Mouse (Mus musculus) intestine, embryonic 15.5 days (tissue): ENCODE measurements at regions not wholly inside any gene's neighbourhood (a gene's known extent, or its start where the extent isn't known, plus 50 kb on each side); places are given as distances from the start of the nearest gene placed in this dataset.

Experiments
- ATAC-seq: fragments of 200-750 bp; cut with Nextera tagmentation; 2 replicates; pipeline ENCODE4 v1.8.0; 2017; ENCODE audit warnings: moderate TSS enrichment, moderate library complexity
- H3K27ac ChIP-seq: fragments of 300-500 bp; sonication (generic); 2 replicates; pipeline ENCODE4 v1.5.1; 2015; ENCODE audit warnings: mild to moderate bottlenecking, inconsistent platforms
- H3K27me3 ChIP-seq: fragments of 300-500 bp; sonication (generic); replicated peaks from 2 replicates; pipeline ENCODE4 v1.6.1; 2015; ENCODE audit warnings: inconsistent platforms
- H3K36me3 ChIP-seq: fragments of 300-500 bp; sonication (generic); 2 replicates; pipeline ENCODE4 v1.6.1; 2015; ENCODE audit warnings: inconsistent platforms
- H3K4me1 ChIP-seq: fragments of 300-500 bp; sonication (generic); replicated peaks from 2 replicates; pipeline ENCODE4 v1.6.1; 2015; ENCODE audit warnings: inconsistent platforms
- H3K4me2 ChIP-seq: fragments of 300-500 bp; sonication (generic); replicated peaks from 2 replicates; pipeline ENCODE4 v1.6.1; 2015; ENCODE audit warnings: mild to moderate bottlenecking, inconsistent platforms
- H3K4me3 ChIP-seq: fragments of 300-500 bp; sonication (generic); replicated peaks from 2 replicates; pipeline ENCODE4 v1.5.1; 2015; ENCODE audit warnings: inconsistent platforms
- H3K9ac ChIP-seq: fragments of 300-500 bp; sonication (generic); 2 replicates; pipeline ENCODE4 v1.6.1; 2015; ENCODE audit warnings: inconsistent platforms
- H3K9me3 ChIP-seq: fragments of 300-500 bp; sonication (generic); 2 replicates; pipeline ENCODE4 v1.6.1; 2016; ENCODE audit warnings: inconsistent platforms
- WGBS: fragments of 180-500 bp; shearing (Covaris S2); methylation state at CpG from one replicate; pipeline ENCODE4 v1.1.7; 2015; 5-methylcytosine and 5-hydroxymethylcytosine counted together

- WGBS, result 86% methylated on average over 5 of the region's 5 CpGs
- ATAC-seq, result no peak
- Histone ChIP-seq H3K4me3 (no peak overlapping the region), H3K4me2 (no peak overlapping the region), H3K9me3 (no peaks in the 10 kb centered on the region), H3K27ac (no peak overlapping the region), H3K36me3 (no peaks in the 10 kb centered on the region), H3K4me1 (no peaks in the 10 kb centered on the region), H3K9ac (no peak overlapping the region), H3K27me3 (no peaks in the 10 kb centered on the region)
These were observed 277.2 kb downstream of the 4933412E24Rik start for GRCm38 (mm10) chr15:59739197-59739596.

GRCm38 (mm10) chr15:59737247-59737646 is 279.2 kb downstream of the 4933412E24Rik start:
- 78% methylated on average over 4 of the region's 4 CpGs for WGBS
- H3K4me2 ChIP-seq, result no peak overlapping the region
- no peaks in the 10 kb centered on the region for H3K9me3 ChIP-seq
- no peak for ATAC-seq
- no peaks in the 10 kb centered on the region for H3K4me1 ChIP-seq
- no peak overlapping the region for H3K27ac ChIP-seq
- no peak overlapping the region for H3K9ac ChIP-seq
- H3K27me3 ChIP-seq, result no peaks in the 10 kb centered on the region
- H3K36me3 ChIP-seq, result no peaks in the 10 kb centered on the region
- H3K4me3 ChIP-seq, result no peak overlapping the region

DNA sequence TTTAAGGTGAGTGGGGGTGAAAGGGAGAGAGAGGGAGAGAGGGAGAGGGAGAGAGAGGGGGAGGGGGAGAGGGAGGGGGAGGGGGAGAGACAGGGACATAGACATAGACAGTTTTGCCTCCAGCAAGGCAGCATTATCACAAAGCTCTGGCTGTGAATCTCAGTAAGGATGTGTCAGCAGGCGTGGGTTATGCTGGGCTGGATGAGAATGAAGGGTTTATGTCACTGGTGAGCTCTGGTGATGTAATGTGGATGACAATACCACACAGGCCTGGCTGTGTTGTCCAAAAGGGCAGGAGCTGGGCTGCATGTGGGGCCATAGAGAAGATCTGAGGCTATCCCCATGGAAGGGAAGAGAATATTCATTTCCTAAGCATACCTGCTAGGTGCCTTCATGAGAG is 282.0 kb downstream of the 4933412E24Rik start:
- Histone ChIP-seq H3K4me1 (no peaks in the 10 kb centered on the region), H3K36me3 (no peaks in the 10 kb centered on the region), H3K27ac (no peak overlapping the region), H3K4me2 (no peak overlapping the region), H3K9ac (no peak overlapping the region), H3K9me3 (no peaks in the 10 kb centered on the region), H3K4me3 (no peak overlapping the region), H3K27me3 (no peaks in the 10 kb centered on the region)
- 67% methylated on average over 1 of the region's 1 CpGs for WGBS
- ATAC-seq, result no peak

DNA sequence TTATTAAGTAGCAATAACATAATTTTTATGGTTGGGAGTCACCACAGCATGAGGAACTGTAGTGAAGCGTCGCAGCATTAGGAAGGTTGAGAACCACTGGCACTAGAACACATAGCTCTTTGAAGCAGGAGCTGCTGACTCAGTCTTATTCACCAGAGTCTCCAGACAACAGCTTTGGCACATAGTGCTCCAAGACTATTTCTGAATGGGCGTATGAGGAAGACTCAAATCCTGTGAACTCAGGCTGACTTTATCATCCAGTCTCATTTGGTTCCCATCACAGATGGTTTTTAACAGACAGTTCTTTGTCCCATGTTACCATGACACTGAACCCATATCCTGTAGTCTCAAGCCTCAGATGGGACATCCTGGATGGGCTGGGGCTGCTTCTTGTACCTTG is 282.5 kb downstream of the 4933412E24Rik start:
- no peaks in the 10 kb centered on the region for H3K9me3 ChIP-seq
- no peak overlapping the region for H3K4me2 ChIP-seq

DNA sequence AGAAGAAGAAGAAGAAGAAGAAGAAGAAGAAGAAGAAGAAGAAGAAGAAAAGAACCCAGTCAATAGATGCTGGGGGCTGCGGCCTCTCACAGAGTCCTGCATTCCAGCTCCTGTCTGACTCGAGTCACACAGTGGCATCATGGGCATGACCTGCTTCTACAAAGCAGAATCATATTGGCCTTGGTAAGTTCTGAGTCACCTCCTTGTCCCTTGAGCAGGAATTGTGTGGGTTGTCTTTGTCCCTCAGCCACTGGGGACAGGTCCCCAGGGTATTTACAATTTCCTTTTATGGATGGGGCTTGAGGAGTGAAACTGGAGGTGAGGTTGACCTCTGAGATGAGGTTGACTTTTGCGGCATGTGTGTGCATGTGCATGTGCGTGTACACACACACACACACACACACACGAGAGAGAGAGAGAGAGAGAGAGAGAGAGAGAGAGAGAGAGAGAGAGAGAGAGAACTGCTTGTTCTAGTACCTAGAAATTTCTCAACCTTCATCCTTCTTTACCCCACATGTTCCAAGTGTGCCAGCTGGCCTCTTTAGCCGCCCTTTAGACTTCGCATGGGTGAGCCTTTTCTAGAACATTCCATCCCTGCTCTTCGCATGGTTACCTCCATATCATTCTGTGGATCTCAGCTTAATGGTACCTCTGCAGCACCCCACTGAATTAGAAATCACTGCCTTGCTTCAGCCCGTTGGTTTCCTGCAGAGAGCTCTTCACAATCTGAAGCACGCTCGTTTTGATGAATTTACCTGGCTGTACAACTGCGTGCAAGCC is 283.2 kb downstream of the 4933412E24Rik start:
- Histone ChIP-seq H3K4me1 (no peaks in the 10 kb centered on the region), H3K9ac (no peak overlapping the region), H3K36me3 (no peaks in the 10 kb centered on the region), H3K4me3 (no peak overlapping the region), H3K27ac (no peak overlapping the region), H3K27me3 (no peaks in the 10 kb centered on the region), H3K4me2 (no peak overlapping the region), H3K9me3 (no peaks in the 10 kb centered on the region)
- ATAC-seq, result no peak
- 80% methylated on average over 12 of the region's 12 CpGs for WGBS

More for the DNA sequence above, 282.5 kb downstream of the 4933412E24Rik start:
- Histone ChIP-seq H3K4me1 (no peaks in the 10 kb centered on the region), H3K9ac (no peak overlapping the region), H3K27ac (no peak overlapping the region), H3K27me3 (no peaks in the 10 kb centered on the region), H3K4me3 (no peak overlapping the region), H3K36me3 (no peaks in the 10 kb centered on the region)
- ATAC-seq, result no peak
- 80% methylated on average over 3 of the region's 3 CpGs for WGBS

GRCm38 (mm10) chr15:59731129-59731528 is 285.3 kb downstream of the 4933412E24Rik start:
- Histone ChIP-seq H3K4me3 (no peak overlapping the region), H3K9ac (no peak overlapping the region), H3K4me1 (no peaks in the 10 kb centered on the region), H3K4me2 (no peak overlapping the region), H3K9me3 (no peaks in the 10 kb centered on the region), H3K27me3 (no peaks in the 10 kb centered on the region), H3K36me3 (no peaks in the 10 kb centered on the region), H3K27ac (no peak overlapping the region)
- WGBS, result 73% methylated on average over 8 of the region's 8 CpGs
- no peak for ATAC-seq

DNA sequence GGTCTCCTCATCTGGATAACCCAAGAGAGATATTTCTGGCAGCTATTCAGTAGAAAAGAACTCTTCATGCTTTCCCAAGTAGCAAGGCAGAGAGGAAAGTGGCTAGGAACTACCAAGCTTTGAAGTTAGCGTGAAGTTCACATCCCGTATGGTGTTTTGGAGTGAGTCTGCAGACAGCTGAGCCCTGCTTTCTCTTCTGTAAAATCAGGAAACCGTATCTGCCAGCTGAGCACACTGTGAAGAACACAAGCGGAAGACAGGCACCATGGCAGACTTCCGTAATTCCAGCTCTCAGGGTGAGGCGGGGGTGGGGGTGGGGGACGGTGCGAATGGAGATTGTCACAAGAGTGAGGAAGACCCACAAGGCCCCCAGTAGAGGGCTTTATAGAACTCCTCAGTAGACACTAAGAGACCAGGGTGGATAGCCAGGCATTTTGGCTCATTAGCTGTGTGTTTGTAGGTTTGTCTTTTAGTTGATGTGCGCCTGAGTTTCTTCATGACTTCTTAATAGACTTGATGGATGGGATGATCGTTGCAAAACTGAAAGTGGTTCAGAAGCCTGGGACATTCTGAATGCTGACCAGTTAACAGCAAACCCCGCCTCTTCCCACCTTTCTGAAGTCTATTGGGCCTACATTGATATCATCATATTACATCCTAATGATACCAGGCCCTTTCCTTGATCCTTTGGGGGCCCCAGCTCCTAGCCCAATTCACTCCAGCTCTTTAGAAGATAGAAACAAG is 287.4 kb downstream of the 4933412E24Rik start:
- Histone ChIP-seq H3K36me3 (no peaks in the 10 kb centered on the region), H3K4me1 (no peaks in the 10 kb centered on the region), H3K9me3 (no peaks in the 10 kb centered on the region), H3K4me3 (no peak overlapping the region), H3K27ac (no peak overlapping the region), H3K4me2 (no peak overlapping the region), H3K27me3 (no peaks in the 10 kb centered on the region), H3K9ac (no peak overlapping the region)
- no peak for ATAC-seq
- WGBS, result 82% methylated on average over 11 of the region's 11 CpGs

DNA sequence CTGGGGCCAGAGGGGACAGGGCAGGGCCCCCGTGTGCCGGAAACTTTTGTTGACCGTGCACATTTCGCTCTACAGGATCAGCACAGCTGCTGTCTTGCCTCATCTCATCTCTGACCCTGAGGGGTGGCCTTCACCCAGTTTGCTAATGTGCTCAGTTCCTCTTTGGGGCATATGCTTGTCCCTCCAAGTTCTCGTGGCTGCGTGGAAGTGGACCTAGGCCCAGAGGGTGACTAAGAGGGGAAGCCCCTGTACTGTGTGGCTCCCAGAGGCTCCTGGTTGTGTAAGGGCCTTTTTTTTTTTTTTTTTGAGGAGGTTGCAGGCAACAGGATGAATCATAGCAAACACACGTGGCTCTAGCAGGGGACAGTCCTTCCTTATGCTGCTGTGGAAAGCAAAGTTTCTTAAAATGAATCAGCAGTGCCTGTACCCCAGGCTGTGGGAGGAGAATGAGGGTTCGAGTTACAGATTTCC is 288.2 kb downstream of the 4933412E24Rik start:
- Histone ChIP-seq H3K9ac (no peak overlapping the region), H3K27me3 (no peaks in the 10 kb centered on the region), H3K9me3 (no peaks in the 10 kb centered on the region), H3K36me3 (no peaks in the 10 kb centered on the region), H3K4me1 (no peaks in the 10 kb centered on the region), H3K4me2 (no peak overlapping the region), H3K4me3 (no peak overlapping the region), H3K27ac (no peak overlapping the region)
- ATAC-seq, result peak; percentile 81
- WGBS, result 60% methylated on average over 8 of the region's 8 CpGs

DNA sequence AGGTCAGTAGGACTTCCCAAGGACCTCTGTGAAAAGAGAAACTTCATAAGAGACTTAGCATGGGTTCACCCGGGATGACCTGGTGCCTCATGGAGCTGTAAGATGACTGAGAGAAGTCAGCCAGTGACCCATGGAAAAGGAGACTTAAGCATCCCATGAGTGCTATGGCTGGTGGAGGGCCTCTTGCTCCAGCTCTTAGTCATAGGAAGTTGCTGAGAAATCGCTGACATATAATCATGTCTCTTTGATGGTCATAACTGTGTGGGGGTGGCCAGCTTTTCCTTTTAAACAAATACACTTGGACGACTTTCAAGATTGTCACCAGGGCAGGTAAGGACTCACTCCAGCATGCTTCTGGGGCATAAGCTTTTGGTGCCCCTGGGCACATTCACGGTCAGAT is 290.5 kb downstream of the 4933412E24Rik start:
- Histone ChIP-seq H3K4me3 (no peak overlapping the region), H3K4me1 (0 out of 2 replicates have a peak, but pooled peaks cover 3% of the 10 kb centered on the region), H3K4me2 (no peak overlapping the region), H3K27ac (no peak overlapping the region), H3K9me3 (no peaks in the 10 kb centered on the region), H3K9ac (no peak overlapping the region), H3K36me3 (no peaks in the 10 kb centered on the region), H3K27me3 (no peaks in the 10 kb centered on the region)
- ATAC-seq, result no peak
- 80% methylated on average over 4 of the region's 4 CpGs for WGBS

- no peaks in the 10 kb centered on the region for H3K9me3 ChIP-seq
- H3K4me3 ChIP-seq, result no peak overlapping the region
- no peak for ATAC-seq
- H3K27me3 ChIP-seq, result no peaks in the 10 kb centered on the region
- no peak overlapping the region for H3K4me2 ChIP-seq
- whole genome bisulfite sequencing, result 86% methylated on average over 2 of the region's 2 CpGs
- H3K27ac ChIP-seq, result no peak overlapping the region
- H3K4me1 ChIP-seq, result 0 out of 2 replicates have a peak, but pooled peaks cover 7% of the 10 kb centered on the region
- no peaks in the 10 kb centered on the region for H3K36me3 ChIP-seq
- H3K9ac ChIP-seq, result no peak overlapping the region
These were observed 293.6 kb downstream of the 4933412E24Rik start for GRCm38 (mm10) chr15:59722661-59723413.

DNA sequence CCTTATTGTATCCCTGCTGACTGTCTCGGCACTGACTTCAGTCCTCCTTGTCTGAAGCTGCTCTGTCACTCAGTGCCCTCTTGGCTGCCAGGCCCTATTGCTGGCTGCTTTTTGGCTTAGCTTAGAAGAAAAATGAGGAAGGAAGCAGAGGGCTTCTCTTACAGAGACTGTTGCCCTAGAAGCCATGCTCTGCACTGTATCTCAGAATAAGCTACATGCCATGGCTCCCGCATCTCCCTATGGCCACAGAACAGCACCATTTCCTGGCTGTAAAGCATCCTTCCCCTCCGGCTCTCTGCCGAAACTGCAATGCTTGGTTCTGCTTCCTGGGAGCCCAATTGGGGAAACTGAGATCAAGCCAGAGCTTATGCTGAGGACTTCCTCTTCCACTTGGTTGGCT is 295.0 kb downstream of the 4933412E24Rik start:
- H3K9me3 ChIP-seq, result no peaks in the 10 kb centered on the region

GRCm38 (mm10) chr15:59721018-59721417 is 295.4 kb downstream of the 4933412E24Rik start:
- H3K4me3 ChIP-seq, result no peak overlapping the region
- H3K9ac ChIP-seq, result no peak overlapping the region
- 73% methylated on average over 6 of the region's 6 CpGs for WGBS
- H3K36me3 ChIP-seq, result no peaks in the 10 kb centered on the region
- no peak for ATAC-seq
- no peaks in the 10 kb centered on the region for H3K9me3 ChIP-seq
- H3K27ac ChIP-seq, result no peak overlapping the region
- H3K4me1 ChIP-seq, result 0 out of 2 replicates have a peak, but pooled peaks cover 7% of the 10 kb centered on the region
- H3K4me2 ChIP-seq, result no peak overlapping the region
- no peaks in the 10 kb centered on the region for H3K27me3 ChIP-seq

More for the DNA sequence above, 295.0 kb downstream of the 4933412E24Rik start:
- WGBS, result 75% methylated on average over 4 of the region's 4 CpGs
- H3K9ac ChIP-seq, result no peak overlapping the region
- no peaks in the 10 kb centered on the region for H3K27me3 ChIP-seq
- no peak overlapping the region for H3K4me3 ChIP-seq
- no peak overlapping the region for H3K4me2 ChIP-seq
- no peaks in the 10 kb centered on the region for H3K36me3 ChIP-seq
- H3K4me1 ChIP-seq, result 0 out of 2 replicates have a peak, but pooled peaks cover 7% of the 10 kb centered on the region
- H3K27ac ChIP-seq, result no peak overlapping the region
- ATAC-seq, result no peak
